Mouse (Mus musculus): ENCODE measurements around the gene Dok4.

The Dok4 gene

DNA sequence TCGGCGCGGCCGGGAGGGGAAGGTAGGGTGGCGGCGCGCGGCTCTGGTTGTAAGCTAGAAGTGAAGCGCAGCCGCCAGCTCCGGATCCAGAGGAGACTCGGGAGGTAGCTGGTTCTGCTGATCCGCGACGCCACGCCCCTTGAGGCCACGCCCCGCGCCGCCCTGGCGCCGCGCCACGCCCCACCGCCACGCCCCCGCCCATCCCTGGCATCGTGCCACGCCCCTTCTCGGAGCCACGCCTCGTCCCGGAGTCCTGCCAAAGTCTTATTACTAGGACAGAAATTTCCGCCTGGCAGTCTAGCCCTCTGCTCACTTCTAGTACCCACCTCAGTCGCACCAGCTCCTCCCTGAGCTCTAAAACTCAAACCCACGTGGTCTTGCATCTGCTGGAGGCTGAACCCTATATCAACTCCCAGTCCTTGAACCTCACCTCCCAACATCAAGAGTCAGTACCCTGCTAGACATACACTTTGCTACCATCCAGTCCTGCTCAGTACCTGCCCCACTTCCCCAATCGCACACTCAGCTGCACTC, at the start of gene Dok4:
Dok4 (minus strand) TSS at position 134 of the 534 bp plus-strand sequence.
- peak; percentile 53 for DNase-seq

DNA sequence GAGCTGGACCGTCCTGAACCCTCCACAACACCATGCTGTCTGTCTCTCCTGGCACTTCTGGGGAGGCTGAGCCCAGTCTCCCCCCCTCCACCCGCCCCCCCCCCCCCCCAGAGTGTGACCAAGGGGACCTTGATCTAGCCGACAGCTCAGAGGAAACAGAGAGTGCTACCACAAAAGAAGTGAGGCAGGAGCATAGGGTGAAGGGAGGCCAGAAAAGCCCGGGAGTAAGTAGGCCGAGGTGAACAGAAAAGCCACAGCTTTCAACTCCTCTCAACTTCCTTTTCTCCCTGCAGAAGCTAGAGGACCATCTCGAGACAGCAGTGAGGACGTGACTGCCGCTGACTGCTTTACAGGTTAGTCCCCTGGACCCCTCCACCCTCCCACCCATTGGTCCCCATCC, 47.3 kb upstream of the Dok4 start, which contains the start of gene Adgrg5:
Adgrg5 (plus strand) TSS at position 290 of the 400 bp plus-strand sequence.
- DNase-seq = no peak

DNA sequence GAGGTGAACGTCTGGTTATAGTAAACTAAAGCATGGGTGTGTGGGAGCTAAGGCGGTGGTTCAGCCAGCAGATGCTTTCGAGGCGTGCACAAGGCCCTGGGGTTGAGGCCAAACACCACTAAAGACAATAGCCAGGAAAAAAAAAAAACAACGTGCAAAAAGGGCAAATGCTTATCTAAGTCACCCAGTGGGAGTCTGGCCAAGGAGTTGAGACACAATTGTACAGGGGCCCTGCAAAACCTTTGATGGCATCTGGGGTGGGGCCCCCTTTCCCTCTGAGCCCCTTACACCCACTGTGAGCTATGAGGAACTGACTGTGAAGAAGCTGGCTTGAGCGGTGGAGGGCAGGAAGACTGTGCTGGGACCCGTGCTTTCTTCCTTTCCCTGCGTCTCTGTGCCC, 46.5 kb upstream of the Dok4 start:
- DNase-seq = no peak

DNA sequence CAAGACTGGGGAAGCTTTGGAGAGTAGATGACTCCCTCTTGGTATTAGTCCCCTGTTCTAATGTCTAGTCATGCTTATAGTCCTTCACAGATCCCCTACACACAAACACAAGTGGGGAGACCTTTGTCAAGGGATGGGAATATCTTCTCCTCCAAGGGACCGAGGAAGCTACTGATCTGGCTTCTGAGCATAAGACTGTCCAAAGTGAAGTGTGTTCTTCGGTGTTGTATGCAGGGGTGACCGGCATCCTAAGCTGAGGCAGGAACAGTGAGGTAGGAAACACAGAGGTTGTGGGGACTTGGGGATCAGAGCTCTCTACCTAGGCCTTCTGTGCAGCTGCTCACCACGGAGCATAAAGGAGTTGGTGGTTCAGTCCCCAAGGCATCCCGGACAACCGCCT, 46.0 kb upstream of the Dok4 start:
- DNase-seq = no peak

DNA sequence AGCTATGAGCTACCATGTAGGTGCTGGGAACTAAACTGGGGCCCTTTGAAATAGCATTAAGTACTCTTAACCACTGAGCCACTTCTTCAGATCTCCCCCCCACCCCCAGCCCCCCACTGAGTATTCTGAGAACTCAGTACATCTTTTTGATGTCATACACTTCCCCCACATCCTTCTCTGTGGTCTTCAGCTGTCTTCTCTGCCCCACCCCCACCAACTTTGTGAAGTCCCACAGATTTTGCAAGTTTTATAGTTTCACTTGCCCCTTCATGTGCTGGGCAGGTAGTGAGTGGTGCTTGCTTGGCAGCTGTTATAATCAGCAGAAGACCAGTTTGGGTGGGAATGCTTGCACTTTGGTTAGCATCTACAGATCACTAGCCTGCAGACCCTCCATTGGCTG, 43.1 kb upstream of the Dok4 start:
- DNase-seq = no peak

DNA sequence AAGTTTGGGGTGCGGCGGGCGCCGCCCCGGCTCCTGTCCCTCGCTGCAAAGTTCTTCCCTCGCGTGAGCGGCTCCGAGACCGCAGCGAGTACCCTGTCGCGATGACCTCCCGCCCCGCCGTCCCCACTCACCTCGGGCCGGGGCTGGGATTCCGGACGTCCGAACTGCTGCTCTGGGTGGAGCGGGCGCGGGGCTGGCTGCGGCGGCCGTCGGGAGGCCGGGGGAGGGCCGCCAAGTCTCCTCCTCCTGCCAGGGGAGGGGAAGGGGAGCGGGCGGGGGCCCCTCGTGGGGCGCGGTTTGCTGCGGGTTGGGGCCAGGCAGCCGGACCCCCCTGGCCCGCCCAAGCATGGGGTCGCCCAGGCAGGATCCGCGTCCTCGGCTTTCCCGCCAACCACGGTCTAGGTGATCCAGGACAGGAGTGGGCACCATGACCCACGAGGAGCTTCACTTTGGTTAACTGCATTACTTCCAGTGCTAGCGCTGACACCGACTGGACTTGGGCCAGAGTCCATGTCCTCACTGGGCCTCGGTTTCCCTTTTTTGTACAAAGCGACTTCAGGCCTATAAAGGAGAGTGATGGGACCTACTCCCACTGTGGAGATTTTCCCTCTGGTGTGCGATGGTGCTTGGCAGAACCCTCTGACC, 41.8 kb upstream of the Dok4 start, which contains the start of gene Ccdc102a:
Ccdc102a (minus strand) TSS at position 248 of the 645 bp plus-strand sequence.
- DNase-seq = no peak

DNA sequence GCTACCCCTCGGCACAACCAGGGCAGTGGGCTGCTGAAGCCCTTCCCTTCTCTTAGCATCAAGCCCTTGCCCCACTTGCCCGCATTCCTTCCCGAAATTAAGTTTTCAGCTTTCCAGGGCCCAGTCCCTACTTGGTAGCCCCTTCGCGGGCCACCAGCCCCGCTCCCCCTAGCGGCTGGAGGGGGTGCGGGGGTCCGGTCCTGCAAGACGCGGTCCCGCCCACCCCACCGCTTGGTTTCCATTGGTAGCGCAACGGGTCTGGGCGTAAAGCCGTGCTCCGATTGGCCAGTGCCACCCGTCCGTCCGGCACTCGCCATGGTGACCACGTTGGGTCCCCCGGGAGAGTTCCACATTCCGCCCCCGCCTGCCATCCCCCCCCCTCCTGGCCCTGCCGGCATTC, 41.2 kb upstream of the Dok4 start:
- peak; percentile 25 for DNase-seq

DNA sequence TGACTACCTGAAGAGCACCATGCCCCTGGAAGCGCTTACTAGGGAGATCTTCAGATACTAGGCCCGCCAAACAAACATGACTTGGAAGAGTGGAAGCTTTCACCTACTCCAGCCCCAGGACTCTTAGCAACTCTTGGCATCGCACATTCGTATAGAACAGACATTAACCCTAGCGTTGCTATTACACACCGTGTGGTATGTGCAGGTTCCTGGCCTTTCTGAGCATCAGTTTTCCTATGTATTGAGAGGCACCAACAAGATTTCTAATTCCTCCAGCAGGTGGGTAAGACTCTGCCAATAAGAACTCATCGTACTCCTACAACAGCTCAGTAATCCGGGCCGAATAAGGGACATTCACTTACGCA, 40.8 kb upstream of the Dok4 start:
- no peak for DNase-seq

DNA sequence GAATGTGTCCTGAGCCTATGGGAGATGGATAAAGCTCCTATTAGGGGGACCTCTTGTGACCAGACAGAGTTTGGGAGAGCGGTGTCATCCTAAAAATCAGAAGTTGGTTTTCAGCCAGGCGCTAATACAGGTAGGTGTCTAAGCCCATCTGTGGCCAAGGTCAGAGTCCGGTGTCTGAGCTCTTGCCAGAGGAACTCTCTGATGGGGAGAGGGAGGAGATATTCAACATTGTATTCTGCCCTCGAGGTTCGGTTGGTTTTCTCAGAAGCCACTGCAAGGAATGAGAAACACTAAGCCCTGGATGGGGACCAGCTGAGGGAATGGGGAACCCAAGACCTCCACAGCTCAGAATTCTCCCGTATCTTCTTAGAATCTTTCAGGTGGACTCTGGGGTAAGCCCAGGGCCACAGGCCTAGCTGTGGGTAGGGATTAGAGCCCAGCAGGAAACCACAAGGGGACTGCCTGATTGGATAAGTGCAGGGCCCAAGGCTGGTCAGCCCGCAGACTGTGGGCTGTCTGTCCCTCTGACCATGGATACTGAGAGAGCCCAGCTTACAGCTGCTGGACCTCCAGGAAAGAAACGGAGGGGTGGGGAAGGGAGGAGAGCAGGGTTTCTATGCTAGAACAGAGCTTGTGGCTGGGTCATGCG, 40.3 kb upstream of the Dok4 start:
- no peak for DNase-seq

DNA sequence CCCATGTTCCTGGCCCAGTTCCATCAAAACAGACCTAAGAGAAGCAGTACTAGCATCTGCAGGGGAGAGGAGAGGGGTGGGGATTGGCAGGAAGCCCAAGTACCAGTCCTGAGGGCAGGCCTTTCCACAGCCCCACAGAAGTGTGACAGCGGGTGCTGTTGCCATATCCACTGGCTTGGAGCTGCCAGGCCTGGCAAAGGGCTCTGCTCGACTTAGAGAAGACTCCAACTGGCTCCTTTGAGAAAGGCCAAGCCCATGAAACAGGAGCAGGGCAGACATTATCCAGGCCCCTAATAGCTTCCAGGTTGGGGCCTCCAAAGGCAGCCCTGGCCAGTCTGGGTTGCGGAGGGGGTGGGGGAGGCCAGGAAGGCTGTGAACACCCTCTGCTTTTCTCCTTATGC, 38.6 kb upstream of the Dok4 start:
- DNase-seq = no peak

DNA sequence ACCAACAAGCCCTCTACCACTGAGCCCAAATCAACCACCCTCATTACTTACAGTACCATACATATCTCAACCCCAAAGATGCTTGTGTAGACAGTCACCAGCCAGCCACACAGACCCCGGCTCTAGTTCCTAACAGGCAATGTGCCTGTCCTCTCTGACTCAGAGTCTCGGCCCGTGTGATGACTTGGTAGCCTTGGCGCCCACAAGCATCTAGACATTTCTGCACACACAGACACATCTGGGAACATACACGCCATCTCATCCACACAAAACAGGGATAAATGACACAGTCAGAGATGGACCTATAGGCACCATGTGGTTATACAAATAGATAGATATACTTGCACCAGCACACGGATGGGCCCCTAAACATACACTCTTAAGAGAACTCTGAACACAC, 38.1 kb upstream of the Dok4 start:
- no peak for DNase-seq

DNA sequence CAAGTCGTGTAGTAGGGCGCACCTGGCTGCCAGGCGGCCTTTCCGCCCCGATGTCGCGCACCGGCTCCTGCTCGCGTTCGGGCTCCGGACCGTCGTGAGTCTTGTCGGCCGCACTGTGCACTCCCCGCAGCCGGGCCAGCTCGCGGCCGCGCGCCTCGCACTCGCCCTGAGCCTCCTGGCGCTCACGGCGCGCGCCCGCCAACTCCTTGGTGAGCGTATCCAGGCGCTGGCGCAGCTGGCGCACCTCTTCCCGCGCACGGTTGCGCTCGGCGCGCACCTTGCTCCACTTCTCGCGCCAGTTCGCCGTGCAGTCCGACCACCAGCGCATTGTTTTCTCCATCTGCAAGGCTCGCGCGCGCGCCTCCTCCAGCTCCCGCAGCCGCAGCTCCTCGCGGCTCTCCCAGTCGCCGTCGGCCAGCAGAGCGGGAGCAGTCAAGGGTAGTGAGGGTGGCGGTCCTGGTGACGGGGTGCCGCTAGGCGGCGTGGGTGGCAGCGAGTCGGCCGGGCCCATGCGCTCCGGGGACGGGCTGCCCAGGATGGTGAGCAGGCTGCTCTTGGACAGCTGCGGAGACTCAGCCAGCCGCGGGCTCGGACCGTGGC, 37.0 kb upstream of the Dok4 start:
- no peak for DNase-seq

DNA sequence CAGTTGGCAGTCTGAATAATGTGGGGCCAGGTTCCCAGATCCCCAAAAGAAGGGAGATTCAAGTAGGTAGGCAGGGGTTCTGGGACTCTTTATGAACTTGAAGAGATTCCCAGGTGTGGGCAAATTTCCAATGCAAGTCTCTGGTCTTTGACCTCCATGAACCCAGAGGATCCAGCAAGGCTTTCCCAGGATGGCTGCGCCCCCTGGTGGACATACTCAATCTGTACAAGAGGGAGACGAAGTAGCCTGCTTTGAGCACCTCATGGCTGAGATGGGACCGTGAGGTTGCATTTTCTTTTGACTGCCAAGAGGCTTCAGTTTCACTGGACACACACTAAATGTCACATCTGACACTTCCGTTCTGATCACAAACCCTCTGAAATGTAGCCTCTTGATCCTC, 32.7 kb upstream of the Dok4 start:
- DNase-seq = peak; percentile 57

DNA sequence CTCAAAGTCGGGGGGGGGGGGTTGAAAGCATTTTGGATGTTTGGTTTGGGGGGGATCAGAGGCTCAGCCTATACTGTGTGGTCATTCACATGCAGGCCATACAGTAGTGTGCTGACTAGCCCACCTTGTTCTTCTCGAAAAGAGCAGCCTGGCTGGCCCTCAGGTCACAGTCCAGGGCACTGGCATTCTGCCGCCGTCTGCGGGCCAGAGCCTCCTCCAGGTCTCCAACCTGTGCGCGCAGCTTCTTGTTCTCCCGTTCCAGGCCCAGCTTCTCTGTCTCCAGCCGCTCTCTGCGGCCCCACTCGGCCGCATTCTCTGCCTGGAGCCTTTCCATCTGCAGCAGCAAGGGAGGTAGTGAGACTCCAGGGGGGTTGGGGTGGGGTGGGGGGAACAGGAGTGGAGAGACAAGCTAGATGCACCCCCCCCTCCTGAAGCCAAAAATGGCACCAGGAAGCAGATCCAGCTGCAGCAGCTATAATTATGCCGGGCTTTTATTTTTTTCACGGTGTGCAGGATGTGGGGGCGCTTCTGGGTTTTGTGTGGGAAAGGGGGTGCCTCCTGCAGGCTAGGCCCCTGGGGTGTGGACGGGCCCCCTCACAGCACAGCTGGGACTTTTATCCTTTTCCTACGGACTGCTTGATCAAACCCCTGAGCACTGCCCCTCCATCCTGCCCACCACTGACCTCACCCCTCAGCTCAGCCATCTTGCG, 31.6 kb upstream of the Dok4 start:
- DNase-seq = no peak

DNA sequence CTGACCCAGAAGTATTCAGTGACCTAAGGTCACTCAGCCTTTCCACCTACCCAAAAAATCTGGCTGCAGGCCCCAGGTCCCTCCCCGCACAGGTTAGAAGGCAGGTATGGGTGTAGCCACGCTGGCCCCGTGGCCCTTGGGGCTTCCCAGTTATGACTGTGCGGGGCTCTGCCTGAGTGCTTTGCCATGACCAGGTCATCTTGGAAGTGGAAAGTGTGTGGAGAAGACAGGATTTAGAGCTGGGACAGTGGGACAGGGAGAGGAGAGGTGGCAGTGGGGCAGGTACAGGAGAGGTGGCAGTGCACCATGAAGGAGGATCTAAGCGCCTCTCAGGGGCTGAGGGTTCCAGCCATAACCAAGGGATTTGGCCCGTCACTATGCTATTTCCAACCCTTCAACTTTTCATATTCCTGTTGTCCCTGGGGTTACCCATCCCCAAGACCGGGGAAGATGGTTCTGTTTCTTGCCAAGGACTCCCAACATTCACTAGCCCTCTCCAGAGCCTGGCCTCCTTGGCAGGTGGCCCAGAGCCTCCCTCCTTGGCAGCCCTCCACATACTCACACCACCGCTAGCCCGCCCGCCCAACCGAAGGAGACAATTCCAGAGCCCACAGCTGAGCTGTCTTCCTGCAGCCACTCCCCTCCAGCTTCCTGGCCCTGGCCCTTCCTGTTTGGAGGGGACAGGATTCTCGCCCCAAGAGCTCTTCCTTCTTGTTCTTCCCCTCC, 28.5 kb upstream of the Dok4 start:
- DNase-seq = no peak

DNA sequence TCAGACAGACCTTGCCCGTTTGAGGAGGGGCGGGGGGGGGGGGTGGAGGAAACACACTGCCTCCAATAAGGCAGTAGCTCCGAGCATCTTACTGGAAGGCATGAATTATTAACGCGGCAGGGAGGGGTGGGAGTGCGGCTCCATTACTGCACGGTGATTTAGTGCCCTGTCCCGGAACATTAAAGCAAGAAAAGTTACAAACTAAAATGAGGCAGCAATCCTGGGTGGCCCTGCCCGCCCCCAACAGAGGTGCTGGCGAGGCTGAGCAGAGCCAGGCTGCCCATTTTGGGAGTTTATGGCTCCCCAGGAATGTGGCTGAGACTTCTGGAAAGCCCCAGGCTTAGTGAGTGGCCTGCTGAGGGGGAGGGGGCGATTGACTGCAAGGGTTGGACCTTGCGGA, 27.6 kb upstream of the Dok4 start:
- DNase-seq = no peak

DNA sequence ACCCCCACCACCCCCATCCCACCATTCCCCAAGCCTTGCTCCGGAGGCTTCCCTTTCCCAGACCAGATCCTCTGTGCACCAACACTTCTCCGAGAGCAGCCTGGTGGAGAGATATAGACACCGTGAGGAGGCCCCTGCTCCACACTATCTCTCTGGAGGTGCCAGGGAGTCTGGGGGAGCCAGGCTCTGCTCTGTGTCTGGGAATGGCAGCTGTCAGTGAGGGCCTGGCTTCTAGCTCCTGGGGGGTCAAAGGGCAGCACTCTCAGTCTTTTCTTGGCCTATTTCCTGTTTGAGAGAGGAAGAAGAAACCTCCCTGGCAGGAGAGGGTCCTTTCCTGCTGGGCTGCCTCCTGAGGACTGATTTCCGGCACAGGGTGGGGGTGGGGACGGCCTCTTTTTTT, 24.9 kb upstream of the Dok4 start:
- no peak for DNase-seq

DNA sequence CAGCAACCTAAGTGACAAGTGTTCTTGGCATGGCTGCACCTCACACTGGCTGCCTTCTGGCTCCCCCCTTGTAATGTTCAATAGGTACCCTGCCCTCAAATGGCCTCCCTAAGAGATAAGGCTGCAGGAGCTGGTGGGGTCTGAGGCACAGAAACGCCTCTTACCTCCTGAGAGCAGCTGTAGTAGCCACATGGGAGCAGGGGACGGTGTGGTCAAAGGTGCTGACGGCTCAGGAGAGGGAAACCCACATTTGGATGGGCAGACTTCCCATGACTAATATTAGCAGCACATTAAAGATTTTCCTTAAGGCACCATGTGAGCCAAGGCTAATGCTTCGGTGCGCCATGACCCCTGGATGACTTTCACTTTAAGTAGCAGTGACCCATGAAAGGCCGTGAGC, 24.5 kb upstream of the Dok4 start:
- DNase-seq = no peak

DNA sequence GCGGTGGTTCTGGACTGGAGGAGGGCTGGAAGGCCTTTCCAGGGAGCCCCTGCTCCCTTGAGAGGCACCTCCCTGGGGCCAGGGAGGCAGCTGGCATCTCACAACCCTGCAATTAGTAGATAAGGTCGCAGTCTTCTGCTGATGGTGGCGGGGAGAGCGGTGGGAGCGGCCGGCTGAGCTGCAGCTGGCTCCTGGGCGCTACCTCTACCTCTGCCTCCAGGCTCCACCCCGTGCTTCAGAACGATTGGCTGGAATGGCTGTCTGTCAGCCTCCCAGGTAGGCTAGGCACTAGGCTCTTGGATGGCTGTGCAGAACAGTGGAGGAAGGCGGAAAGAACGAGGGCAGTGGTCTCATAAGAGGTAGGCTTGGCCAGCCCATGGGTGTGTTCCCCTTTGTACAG, 23.1 kb upstream of the Dok4 start:
- DNase-seq = no peak

DNA sequence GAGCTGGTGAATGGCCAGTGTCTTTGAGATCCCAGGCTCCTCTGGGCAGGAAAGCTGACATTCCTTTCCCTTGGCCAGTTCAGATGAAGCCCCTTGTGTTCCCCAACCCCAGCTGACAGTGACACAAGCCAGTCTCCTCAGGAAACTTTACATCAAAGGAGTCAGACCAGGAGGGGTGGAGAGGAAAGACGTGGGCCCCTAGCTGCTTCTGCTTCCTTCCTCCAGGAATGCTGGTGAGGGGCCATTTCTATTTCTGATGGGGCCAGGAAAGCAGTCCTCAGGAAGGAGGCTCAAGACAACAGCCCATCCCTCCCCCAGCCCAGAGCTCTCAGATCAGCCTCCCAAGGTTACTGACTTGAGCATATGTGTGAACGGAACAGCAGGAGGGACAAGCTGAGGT, 16.8 kb upstream of the Dok4 start:
- no peak for DNase-seq

DNA sequence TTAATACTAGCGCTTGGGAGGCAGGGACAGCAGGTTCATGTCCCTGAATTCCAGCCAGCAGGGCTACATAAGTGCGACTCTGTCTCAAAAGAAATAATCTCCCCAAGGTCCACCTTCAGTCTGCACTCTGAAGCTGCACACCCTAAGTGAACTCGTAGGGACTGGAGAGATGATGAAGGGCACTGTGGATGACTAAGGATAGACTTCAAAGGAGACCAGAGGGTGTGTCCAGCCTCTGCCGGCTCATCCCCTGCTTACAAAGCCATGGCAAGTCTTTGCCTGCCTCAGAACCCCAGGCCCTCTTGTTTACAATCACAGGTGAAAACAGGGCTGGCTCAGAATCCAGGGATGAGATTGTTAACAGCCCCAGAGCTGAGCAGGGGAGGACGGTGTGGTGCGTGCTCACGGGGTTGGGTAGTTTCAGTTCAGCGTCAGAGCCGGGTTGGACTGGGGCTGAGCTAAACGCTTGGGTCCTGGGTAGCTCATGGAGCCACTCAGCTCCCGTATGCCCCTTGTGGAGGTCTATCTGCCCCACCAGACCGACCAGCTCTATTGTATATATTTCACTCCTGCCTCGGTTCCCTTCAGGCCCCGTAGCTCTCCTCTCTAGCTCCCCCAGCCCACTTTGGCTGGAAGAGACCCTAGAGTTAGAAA, 12.4 kb upstream of the Dok4 start:
- DNase-seq = no peak

DNA sequence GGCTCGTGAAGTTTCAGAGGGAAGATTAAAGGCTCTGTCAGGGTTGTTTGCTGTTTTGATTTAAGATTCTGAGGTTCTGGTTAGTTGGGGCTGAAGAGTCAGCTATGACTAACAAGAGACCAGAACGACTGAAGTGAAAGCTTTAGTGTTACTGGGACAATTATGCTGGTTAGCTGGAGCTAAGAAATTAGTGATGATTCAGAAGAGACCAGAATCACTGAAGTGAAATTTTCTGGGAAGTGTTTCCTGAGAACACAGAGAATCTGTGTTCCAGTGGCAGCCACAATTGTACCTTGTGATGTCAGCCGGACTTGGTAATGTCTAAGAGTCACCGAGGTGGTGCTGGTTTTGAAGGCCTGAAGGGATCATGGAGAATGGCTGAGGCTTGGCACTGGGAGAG, 4.6 kb upstream of the Dok4 start:
- DNase-seq = no peak
